Mouse (Mus musculus) CD4-positive naive resting alpha-beta T cell, adult 76 days (primary cell): Measurements from ENCODE around the gene Ralgps2. TPM values are rescaled to one million over a fixed set of nuclear protein-coding genes. Genes with fewer than 3 reads are reported as not detected.

Experiments
- total RNA-seq: library from RNA; stranded (reverse); gene quantifications from one replicate; pipeline ENCODE4 v1.2.4, GENCODE M21; 2023

Ralgps2 gene
- total RNA-seq = 149 TPM

GRCm38 (mm10) chr1:156939251-156940141 lies at the start of gene Ralgps2:
Gene Ralgps2 (minus strand): TSS chr1:156939626.

GRCm38 (mm10) chr1:156838177-156838576 lies 101.2 kb downstream of the Ralgps2 start, which contains the start of gene Angptl1:
Gene Angptl1 (plus strand): TSS chr1:156838562.

Other genes with a start within 250 kb of the Ralgps2 start
- 16.5 TPM for gene Fam20b, start 220.5 kb downstream of the Ralgps2 start, total RNA-seq
- not detected for gene Angptl1, start 101.1 kb downstream of the Ralgps2 start, total RNA-seq
- not detected for gene Tex35, start 169.1 kb upstream of the Ralgps2 start, total RNA-seq